Mouse (Mus musculus) C2C12 (cell line): Measurements from ENCODE around the gene Bmp7.

Source experiments
- CEBPB ChIP-seq: IDR thresholded peaks from one replicate; pipeline ENCODE4 v1.6.1; 2011; ENCODE audit warnings: low read depth, mild to moderate bottlenecking, control low read depth, moderate library complexity
- CTCF ChIP-seq: IDR thresholded peaks from one replicate; pipeline ENCODE4 v1.5.1; 2011; ENCODE audit not compliant: control insufficient read depth, insufficient read depth, insufficient read length
- FOSL1 ChIP-seq: IDR thresholded peaks from one replicate; pipeline ENCODE4 v1.8.0; 2011; ENCODE audit warnings: mild to moderate bottlenecking, low read length; ENCODE audit not compliant: poor library complexity, insufficient read depth, severe bottlenecking
- MAX ChIP-seq: IDR thresholded peaks from one replicate; pipeline ENCODE4 v1.6.1; 2011; ENCODE audit warnings: mild to moderate bottlenecking, control low read depth
- MYOD1 ChIP-seq: IDR thresholded peaks from one replicate; pipeline ENCODE4 v1.6.1; 2011; ENCODE audit warnings: low read depth; ENCODE audit not compliant: control insufficient read depth, insufficient read length
- MYOG ChIP-seq: IDR thresholded peaks from one replicate; pipeline ENCODE4 v1.6.1; 2011; ENCODE audit not compliant: control insufficient read depth, insufficient read length; ENCODE audit errors: extremely low read depth
- USF1 ChIP-seq: IDR thresholded peaks from one replicate; pipeline ENCODE4 v1.6.1; 2011; ENCODE audit warnings: low read depth, mild to moderate bottlenecking, control low read depth, moderate library complexity

GRCm38 (mm10) chr2:172875201-172875600 lies 64.9 kb downstream of the Bmp7 start:
- TF ChIP-seq CTCF, result no peak
- TF ChIP-seq USF1, result no peak
- TF ChIP-seq CEBPB, result no peak
- no peak for TF ChIP-seq MAX
- TF ChIP-seq MYOG, result no peak
- no peak for TF ChIP-seq FOSL1
- TF ChIP-seq MYOD1, result no peak
